Mouse (Mus musculus) heart, embryonic 13.5 days (tissue): ENCODE results near the gene Dnah11. TPM values are rescaled to one million over a fixed set of nuclear protein-coding genes. Genes with fewer than 3 reads are reported as not detected.

Source experiments
- ATAC-seq: fragments of 200-750 bp; cut with Nextera tagmentation; 2 replicates; pipeline ENCODE4 v1.8.0; 2017; ENCODE audit warnings: moderate TSS enrichment; ENCODE audit not compliant: insufficient number of reproducible peaks, low FRiP score, low TSS enrichment; ENCODE audit errors: extremely low read depth
- H3K27ac ChIP-seq: fragments of 300-500 bp; sonication (generic); replicated peaks from 2 replicates; pipeline ENCODE4 v1.5.1; 2015; ENCODE audit warnings: moderate library complexity, mild to moderate bottlenecking, inconsistent platforms
- H3K27me3 ChIP-seq: fragments of 300-500 bp; sonication (generic); replicated peaks from 2 replicates; pipeline ENCODE4 v1.6.1; 2015; ENCODE audit warnings: mild to moderate bottlenecking, inconsistent platforms
- H3K36me3 ChIP-seq: fragments of 300-500 bp; sonication (generic); 2 replicates; pipeline ENCODE4 v1.6.1; 2015; ENCODE audit warnings: mild to moderate bottlenecking, inconsistent platforms
- H3K4me1 ChIP-seq: fragments of 300-500 bp; sonication (generic); 2 replicates; pipeline ENCODE4 v1.6.1; 2015; ENCODE audit warnings: inconsistent platforms
- H3K4me2 ChIP-seq: fragments of 300-500 bp; sonication (generic); 2 replicates; pipeline ENCODE4 v1.6.1; 2015; ENCODE audit warnings: inconsistent platforms, mild to moderate bottlenecking, moderate library complexity
- H3K4me3 ChIP-seq: fragments of 300-500 bp; sonication (generic); 2 replicates; pipeline ENCODE4 v1.5.1; 2015; ENCODE audit warnings: moderate library complexity, mild to moderate bottlenecking, inconsistent platforms
- H3K9ac ChIP-seq: fragments of 300-500 bp; sonication (generic); 2 replicates; pipeline ENCODE4 v1.6.1; 2015; ENCODE audit warnings: inconsistent platforms, mild to moderate bottlenecking, moderate library complexity
- H3K9me3 ChIP-seq: fragments of 300-500 bp; sonication (generic); 2 replicates; pipeline ENCODE4 v1.6.1; 2016; ENCODE audit warnings: inconsistent platforms
- WGBS: fragments of 180-500 bp; shearing (Covaris S2); methylation state at CpG from one replicate; pipeline ENCODE4 v1.1.7; 2015; ENCODE audit warnings: mixed read lengths; 5-methylcytosine and 5-hydroxymethylcytosine counted together
- polyA plus RNA-seq: library from polyadenylated mRNA; unstranded; fragments of >200 nt; fragmentation: Nextera tagmentation; extraction: Ambion mirVana; gene quantifications from 2 replicates; pipeline ENCODE4 v1.2.1, GENCODE M21; 2015

Gene Dnah11
- polyA plus RNA-seq, 1 experiment from 2014 or later: not detected

DNA sequence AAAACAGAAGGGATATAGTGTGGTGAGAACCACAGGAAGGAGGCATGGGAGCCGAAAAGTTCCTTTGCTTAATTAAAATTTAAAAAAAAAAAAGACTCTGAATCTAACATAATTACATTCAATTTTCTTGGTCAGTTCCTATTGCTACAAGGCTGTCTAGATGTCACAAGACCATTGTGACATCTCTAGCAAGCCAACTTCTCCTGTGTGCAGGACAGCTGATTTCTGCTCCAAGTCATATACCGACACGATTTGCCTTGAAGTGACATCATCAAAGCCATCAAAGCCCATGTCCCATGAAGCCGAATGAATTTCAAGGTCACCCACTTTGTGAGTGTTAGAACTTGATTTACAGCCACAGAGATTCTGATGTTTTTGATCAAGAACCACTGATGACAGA lies 361.5 kb downstream of the Dnah11 start:
- no peaks in the 10 kb centered on the region for H3K4me1 ChIP-seq
- ATAC-seq: no peak
- H3K4me2 ChIP-seq: no peak overlapping the region
- H3K27ac ChIP-seq: no peak overlapping the region
- no peaks in the 10 kb centered on the region for H3K9me3 ChIP-seq
- H3K36me3 ChIP-seq: no peaks in the 10 kb centered on the region
- WGBS: 80% methylated on average over 4 of the region's 4 CpGs
- H3K9ac ChIP-seq: no peak overlapping the region
- H3K4me3 ChIP-seq: no peak overlapping the region
- H3K27me3 ChIP-seq: no peaks in the 10 kb centered on the region; the same call in 1 of the 2 replicates

- Histone ChIP-seq H3K9me3 (no peaks in the 10 kb centered on the region), H3K27ac (no peak overlapping the region), H3K36me3 (no peaks in the 10 kb centered on the region), H3K4me3 (no peak overlapping the region), H3K4me1 (no peaks in the 10 kb centered on the region), H3K27me3 (no peaks in the 10 kb centered on the region; the same call in 1 of the 2 replicates), H3K4me2 (no peak overlapping the region), H3K9ac (no peak overlapping the region)
- ATAC-seq: no peak
- WGBS: 30% methylated on average over 10 of the region's 10 CpGs
These were observed 363.5 kb downstream of the Dnah11 start for GRCm38 (mm10) chr12:117835371-117835770.

DNA sequence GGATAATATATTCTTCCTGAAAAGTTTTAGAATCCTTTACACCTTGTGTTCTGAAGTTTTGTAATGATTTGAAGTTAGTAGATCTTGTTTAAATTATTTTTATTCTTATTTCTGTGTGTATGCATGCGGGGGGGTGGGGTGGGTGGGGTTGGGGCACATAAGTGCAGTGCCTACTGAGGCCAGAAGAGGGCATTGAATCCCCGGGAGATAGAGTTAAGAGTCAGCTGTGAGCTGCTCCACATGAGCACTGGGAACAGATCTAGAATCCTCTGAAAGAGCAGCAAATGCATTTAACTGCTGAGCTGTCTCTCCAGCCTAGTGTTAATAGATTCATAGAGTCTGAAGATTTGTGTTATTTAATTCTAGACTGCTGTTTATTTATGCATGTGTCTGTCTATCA lies 364.2 kb downstream of the Dnah11 start:
- WGBS: 71% methylated on average over 2 of the region's 2 CpGs
- H3K36me3 ChIP-seq: no peaks in the 10 kb centered on the region
- no peaks in the 10 kb centered on the region for H3K9me3 ChIP-seq
- H3K4me1 ChIP-seq: no peaks in the 10 kb centered on the region
- H3K4me3 ChIP-seq: no peak overlapping the region
- H3K4me2 ChIP-seq: no peak overlapping the region
- no peak overlapping the region for H3K9ac ChIP-seq
- no peaks in the 10 kb centered on the region; the same call in 1 of the 2 replicates for H3K27me3 ChIP-seq
- no peak overlapping the region for H3K27ac ChIP-seq
- ATAC-seq: no peak

DNA sequence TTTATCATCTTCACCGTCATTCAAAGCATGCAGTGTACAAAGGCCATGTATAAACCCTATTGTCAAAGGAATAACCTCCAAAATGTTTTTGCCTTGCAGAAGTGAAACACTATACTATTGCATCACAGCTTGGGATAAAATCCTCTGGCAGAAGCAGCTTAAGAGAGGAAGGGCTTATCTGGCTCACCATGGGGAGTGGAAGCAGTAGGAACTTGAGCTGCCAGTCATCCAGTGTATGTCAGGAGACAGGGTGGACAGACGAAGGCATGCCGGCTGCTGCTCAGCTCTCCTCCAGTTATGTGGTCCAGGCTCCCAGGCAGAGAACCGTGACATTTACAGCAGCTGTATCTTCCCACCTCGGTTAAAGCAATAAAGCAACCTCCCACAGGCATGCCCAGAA lies 366.7 kb downstream of the Dnah11 start:
- ATAC-seq: no peak
- H3K36me3 ChIP-seq: no peaks in the 10 kb centered on the region
- no peak overlapping the region for H3K4me3 ChIP-seq
- H3K27me3 ChIP-seq: no peaks in the 10 kb centered on the region
- H3K9me3 ChIP-seq: no peaks in the 10 kb centered on the region
- no peak overlapping the region for H3K27ac ChIP-seq
- no peak overlapping the region for H3K9ac ChIP-seq
- H3K4me1 ChIP-seq: no peaks in the 10 kb centered on the region
- H3K4me2 ChIP-seq: no peak overlapping the region
- WGBS: 25% methylated on average over 5 of the region's 5 CpGs

GRCm38 (mm10) chr12:117831351-117831961 lies 367.4 kb downstream of the Dnah11 start:
- Histone ChIP-seq H3K4me2 (no peak overlapping the region), H3K9ac (no peak overlapping the region), H3K9me3 (no peaks in the 10 kb centered on the region), H3K27me3 (no peaks in the 10 kb centered on the region), H3K36me3 (no peaks in the 10 kb centered on the region), H3K4me3 (no peak overlapping the region), H3K27ac (no peak overlapping the region), H3K4me1 (no peaks in the 10 kb centered on the region)
- 60% methylated on average over 8 of the region's 8 CpGs for WGBS
- no peak for ATAC-seq

GRCm38 (mm10) chr12:117828350-117828749 lies 370.5 kb downstream of the Dnah11 start:
- ATAC-seq: no peak
- no peak overlapping the region for H3K27ac ChIP-seq
- WGBS: 65% methylated on average over 3 of the region's 3 CpGs
- no peaks in the 10 kb centered on the region for H3K4me1 ChIP-seq
- no peaks in the 10 kb centered on the region for H3K9me3 ChIP-seq
- H3K27me3 ChIP-seq: no peaks in the 10 kb centered on the region
- H3K36me3 ChIP-seq: no peaks in the 10 kb centered on the region
- no peak overlapping the region for H3K4me3 ChIP-seq
- H3K4me2 ChIP-seq: no peak overlapping the region
- H3K9ac ChIP-seq: no peak overlapping the region

Other genes with a start within 250 kb of the Dnah11 start
- gene Sp4, start 102.4 kb upstream of the Dnah11 start, polyA plus RNA-seq: 5.6 and 6.0 TPM in 2 replicates